Mouse (Mus musculus): Measurements from ENCODE around the gene Hid1.

GRCm38 (mm10) chr11:115336115-115336514 lies 31.4 kb downstream of the Hid1 start:
- TF ChIP-seq CTCF (IDR thresholded peaks at IDR 0.05; ENCODE audit: low read depth) = no peak
- TF ChIP-seq EP300 (IDR thresholded peaks at IDR 0.05; ENCODE audit: low read depth) = no peak

Measured in liver, postnatal 0 days (tissue).